Mouse (Mus musculus): Measurements from ENCODE around the gene Tdrd3. TPM values are rescaled to one million over a fixed set of nuclear protein-coding genes. Genes with fewer than 3 reads are reported as not detected.

Gene Tdrd3
- polyA plus RNA-seq, 1 experiment from 2014 or later: 13.5 TPM

- Histone ChIP-seq H3K27me3 (replicated peaks) (no peaks in the 10 kb centered on the region), H3K4me3 (no peak overlapping the region), H3K4me1 (peaks cover 4% of the 10 kb centered on the region; the same call in 1 of the 2 replicates), H3K4me2 (no peak overlapping the region), H3K27ac (no peak overlapping the region), H3K36me3 (no peaks in the 10 kb centered on the region), H3K9ac (no peak overlapping the region), H3K9me3 (replicated peaks) (no peaks in the 10 kb centered on the region)
- 81% methylated on average over 12 of the region's 12 CpGs for WGBS (ENCODE audit: insufficient replicate concordance)
- ATAC-seq: no peak
Observed at GRCm38 (mm10) chr14:87461543-87461942, 45.1 kb downstream of the Tdrd3 start.

- H3K4me1 ChIP-seq: peaks cover 4% of the 10 kb centered on the region; the same call in 1 of the 2 replicates
- ATAC-seq: no peak
- no peaks in the 10 kb centered on the region for H3K9me3 ChIP-seq (replicated peaks)
- no peak overlapping the region for H3K4me2 ChIP-seq
- no peak overlapping the region for H3K9ac ChIP-seq
- H3K27ac ChIP-seq: no peak overlapping the region
- no peak overlapping the region for H3K4me3 ChIP-seq
- 21% methylated on average over 11 of the region's 11 CpGs for WGBS (ENCODE audit: insufficient replicate concordance)
- no peaks in the 10 kb centered on the region for H3K27me3 ChIP-seq (replicated peaks)
- H3K36me3 ChIP-seq: no peaks in the 10 kb centered on the region
Observed at GRCm38 (mm10) chr14:87463963-87464654, 47.7 kb downstream of the Tdrd3 start.

- Histone ChIP-seq H3K27me3 (replicated peaks) (no peaks in the 10 kb centered on the region), H3K9me3 (replicated peaks) (no peaks in the 10 kb centered on the region), H3K9ac (no peak overlapping the region), H3K36me3 (no peaks in the 10 kb centered on the region), H3K4me2 (no peak overlapping the region), H3K4me3 (no peak overlapping the region), H3K27ac (no peak overlapping the region), H3K4me1 (peaks cover 4% of the 10 kb centered on the region; the same call in 1 of the 2 replicates)
- no peak for ATAC-seq
Observed at GRCm38 (mm10) chr14:87464655-87465054, 48.2 kb downstream of the Tdrd3 start.

GRCm38 (mm10) chr14:87467586-87467985, 51.1 kb downstream of the Tdrd3 start:
- Histone ChIP-seq H3K4me1 (peaks cover 4% of the 10 kb centered on the region; the same call in 1 of the 2 replicates), H3K4me2 (no peak overlapping the region), H3K36me3 (no peaks in the 10 kb centered on the region), H3K9ac (no peak overlapping the region), H3K27ac (no peak overlapping the region), H3K9me3 (replicated peaks) (no peaks in the 10 kb centered on the region), H3K27me3 (replicated peaks) (no peaks in the 10 kb centered on the region), H3K4me3 (no peak overlapping the region)
- 88% methylated on average over 12 of the region's 12 CpGs for WGBS (ENCODE audit: insufficient replicate concordance)
- ATAC-seq: no peak

GRCm38 (mm10) chr14:87471521-87471920, 55.1 kb downstream of the Tdrd3 start:
- peaks cover 8% of the 10 kb centered on the region; the same call in 1 of the 2 replicates for H3K36me3 ChIP-seq
- 77% methylated on average over 1 of the region's 1 CpGs for WGBS (ENCODE audit: insufficient replicate concordance)
- no peak for ATAC-seq
- H3K27me3 ChIP-seq (replicated peaks): no peaks in the 10 kb centered on the region
- no peak overlapping the region for H3K27ac ChIP-seq
- H3K9me3 ChIP-seq (replicated peaks): no peaks in the 10 kb centered on the region
- H3K9ac ChIP-seq: no peak overlapping the region
- no peaks in the 10 kb centered on the region for H3K4me1 ChIP-seq
- H3K4me2 ChIP-seq: no peak overlapping the region
- no peak overlapping the region for H3K4me3 ChIP-seq

- 70% methylated on average over 2 of the region's 2 CpGs for WGBS (ENCODE audit: insufficient replicate concordance)
- H3K9me3 ChIP-seq (replicated peaks): no peaks in the 10 kb centered on the region
- no peaks in the 10 kb centered on the region for H3K4me1 ChIP-seq
- no peak overlapping the region for H3K4me3 ChIP-seq
- ATAC-seq: no peak
- H3K36me3 ChIP-seq: peaks cover 8% of the 10 kb centered on the region; the same call in 1 of the 2 replicates
- no peaks in the 10 kb centered on the region for H3K27me3 ChIP-seq (replicated peaks)
- H3K9ac ChIP-seq: no peak overlapping the region
- no peak overlapping the region for H3K4me2 ChIP-seq
- no peak overlapping the region for H3K27ac ChIP-seq
Observed at GRCm38 (mm10) chr14:87472782-87473181, 56.3 kb downstream of the Tdrd3 start.

GRCm38 (mm10) chr14:87475721-87476359, 59.4 kb downstream of the Tdrd3 start:
- Histone ChIP-seq H3K4me2 (no peak overlapping the region), H3K4me1 (no peaks in the 10 kb centered on the region), H3K9ac (no peak overlapping the region), H3K9me3 (replicated peaks) (no peaks in the 10 kb centered on the region), H3K27me3 (replicated peaks) (no peaks in the 10 kb centered on the region), H3K27ac (no peak overlapping the region), H3K36me3 (peaks cover 11% of the 10 kb centered on the region; the same call in 1 of the 2 replicates), H3K4me3 (no peak overlapping the region)
- 78% methylated on average over 10 of the region's 10 CpGs for WGBS (ENCODE audit: insufficient replicate concordance)
- ATAC-seq: no peak

- Histone ChIP-seq H3K27me3 (replicated peaks) (no peaks in the 10 kb centered on the region), H3K4me2 (no peak overlapping the region), H3K4me1 (no peaks in the 10 kb centered on the region), H3K4me3 (no peak overlapping the region), H3K9me3 (replicated peaks) (no peaks in the 10 kb centered on the region), H3K27ac (no peak overlapping the region), H3K36me3 (peaks cover 26% of the 10 kb centered on the region; the same call in 1 of the 2 replicates), H3K9ac (no peak overlapping the region)
- ATAC-seq: no peak
- 65% methylated on average over 3 of the region's 3 CpGs for WGBS (ENCODE audit: insufficient replicate concordance)
Observed at GRCm38 (mm10) chr14:87478339-87478951, 62.0 kb downstream of the Tdrd3 start.

- Histone ChIP-seq H3K9ac (no peak overlapping the region), H3K4me1 (no peaks in the 10 kb centered on the region), H3K36me3 (peaks cover 30% of the 10 kb centered on the region), H3K27me3 (replicated peaks) (no peaks in the 10 kb centered on the region), H3K4me3 (no peak overlapping the region), H3K27ac (no peak overlapping the region), H3K9me3 (replicated peaks) (no peaks in the 10 kb centered on the region), H3K4me2 (no peak overlapping the region)
- 70% methylated on average over 3 of the region's 3 CpGs for WGBS (ENCODE audit: insufficient replicate concordance)
- no peak for ATAC-seq
Observed at GRCm38 (mm10) chr14:87485888-87486287, 69.4 kb downstream of the Tdrd3 start.

GRCm38 (mm10) chr14:87497955-87498594, 81.6 kb downstream of the Tdrd3 start:
- no peak overlapping the region for H3K4me2 ChIP-seq
- no peak overlapping the region for H3K9ac ChIP-seq
- H3K4me1 ChIP-seq: no peaks in the 10 kb centered on the region
- ATAC-seq: no peak
- WGBS (ENCODE audit: insufficient replicate concordance): 87% methylated on average over 11 of the region's 11 CpGs
- no peaks in the 10 kb centered on the region for H3K36me3 ChIP-seq
- no peak overlapping the region for H3K4me3 ChIP-seq
- H3K9me3 ChIP-seq (replicated peaks): no peaks in the 10 kb centered on the region
- H3K27me3 ChIP-seq (replicated peaks): no peaks in the 10 kb centered on the region
- no peak overlapping the region for H3K27ac ChIP-seq

- no peaks in the 10 kb centered on the region for H3K9me3 ChIP-seq (replicated peaks)
- no peak overlapping the region for H3K27ac ChIP-seq
- H3K27me3 ChIP-seq (replicated peaks): no peaks in the 10 kb centered on the region
- no peak overlapping the region for H3K9ac ChIP-seq
- ATAC-seq: no peak
- H3K36me3 ChIP-seq: peaks cover 11% of the 10 kb centered on the region
- 57% methylated on average over 8 of the region's 8 CpGs for WGBS (ENCODE audit: insufficient replicate concordance)
- no peaks in the 10 kb centered on the region for H3K4me1 ChIP-seq
- H3K4me2 ChIP-seq: no peak overlapping the region
- H3K4me3 ChIP-seq: no peak overlapping the region
Observed at GRCm38 (mm10) chr14:87505924-87506323, 89.5 kb downstream of the Tdrd3 start.

- Histone ChIP-seq H3K4me3 (no peak overlapping the region), H3K4me2 (no peak overlapping the region)
- no peak for ATAC-seq
Observed at GRCm38 (mm10) chr14:87515281-87515680, 98.8 kb downstream of the Tdrd3 start.

More at GRCm38 (mm10) chr14:87515281-87515680, 98.8 kb downstream of the Tdrd3 start:
- Histone ChIP-seq H3K9me3 (replicated peaks) (no peaks in the 10 kb centered on the region), H3K4me1 (no peaks in the 10 kb centered on the region), H3K27me3 (replicated peaks) (no peaks in the 10 kb centered on the region), H3K36me3 (peaks cover 3% of the 10 kb centered on the region; the same call in 1 of the 2 replicates), H3K27ac (no peak overlapping the region), H3K9ac (no peak overlapping the region)
- 75% methylated on average over 3 of the region's 3 CpGs for WGBS (ENCODE audit: insufficient replicate concordance)
